Mouse (Mus musculus) spleen, adult 2 months (tissue): ENCODE results near the gene Osgepl1.
A peak's percentile ranks its signal among the peaks of the same experiment; 100 is the strongest.

Experiments
- CTCF ChIP-seq: fragments of 200-500 bp; IDR thresholded peaks from 2 replicates; pipeline ENCODE4 v1.5.1; 2011; ENCODE audit warnings: mild to moderate bottlenecking, inconsistent platforms; ENCODE audit not compliant: insufficient read depth, insufficient read length, insufficient replicate concordance; ENCODE audit errors: extremely low read depth
- POLR2A ChIP-seq: fragments of 200-500 bp; IDR thresholded peaks from 2 replicates; pipeline ENCODE4 v1.6.1; 2011; ENCODE audit warnings: low read depth, low read length, inconsistent platforms

DNA sequence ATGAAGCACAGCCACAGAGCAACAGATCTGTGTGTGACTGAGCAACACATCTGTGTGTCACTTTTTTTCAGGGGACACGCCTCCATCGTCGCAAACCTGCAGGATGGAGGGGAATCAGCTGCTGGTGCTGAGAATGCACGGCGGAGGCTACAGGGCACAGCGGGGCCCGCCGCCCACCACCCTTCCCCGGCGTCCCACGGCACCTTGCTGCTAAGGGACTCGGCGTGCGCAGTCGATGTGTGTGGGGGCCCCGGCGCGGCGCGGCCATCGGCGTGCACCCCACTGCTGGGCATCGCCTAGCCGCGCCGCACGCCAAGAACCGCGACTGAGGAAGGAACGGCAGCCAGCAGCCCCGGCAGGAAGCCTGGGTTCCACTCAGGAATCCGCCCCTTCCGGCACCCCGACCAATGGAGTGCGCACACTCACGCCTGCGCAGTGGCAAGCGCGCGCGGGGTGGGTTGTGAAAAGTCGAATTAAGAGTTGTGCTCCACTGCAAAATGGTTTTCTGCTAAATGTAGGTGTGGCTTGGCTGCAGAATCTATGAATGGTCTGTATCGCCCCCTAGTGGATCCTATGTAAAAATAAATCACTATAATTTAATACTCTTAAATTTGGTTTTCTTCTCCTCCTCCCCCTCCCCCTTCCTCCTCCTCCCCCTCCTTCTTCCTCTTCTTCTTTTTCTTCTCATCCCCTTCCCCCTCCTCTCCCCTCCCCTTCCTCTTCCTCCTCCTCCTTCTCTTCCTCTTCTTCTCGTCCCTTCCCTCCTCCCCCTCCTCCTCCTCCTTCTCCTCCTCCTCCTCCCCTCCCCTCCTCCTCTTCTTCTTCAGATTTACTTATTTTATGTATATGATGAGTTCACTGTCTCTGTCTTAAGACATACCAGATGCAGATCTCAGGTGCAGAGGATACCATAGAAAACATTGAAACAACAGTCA lies 39.2 kb downstream of the Osgepl1 start, which contains the start of the genes Asdurf, Gm28551 and Asnsd1:
- TF ChIP-seq CTCF = peak; percentile 8; the same call in 1 of the 2 replicates
- TF ChIP-seq POLR2A = peak; percentile 85
